Mouse (Mus musculus) gastrocnemius, postnatal 25 days (tissue): ENCODE measurements at regions not wholly inside any gene's neighbourhood (a gene's known extent, or its start where the extent isn't known, plus 50 kb on each side); places are given as distances from the start of the nearest gene placed in this dataset.
A peak's percentile ranks its signal among the peaks of the same experiment; 100 is the strongest.
"Not testable (repeated sequence)": the region's sequence is repeated elsewhere in the genome, so short reads cannot be mapped to it uniquely, and the experiment has no call there.

ENCODE experiments used
- DNase-seq: peaks from one replicate; pipeline ENCODE4 v3.0.0; 2022

- no peak for DNase-seq
Measured at GRCm38 (mm10) chr8:100393327-100393726, 977.1 kb upstream of the Cdh8 start.

- no peak for DNase-seq
Measured at GRCm38 (mm10) chr8:100367663-100368062, 951.4 kb upstream of the Cdh8 start.

- no peak for DNase-seq
Measured at GRCm38 (mm10) chr8:100362772-100363171, 946.5 kb upstream of the Cdh8 start.

- not testable (repeated sequence) for DNase-seq
Measured at GRCm38 (mm10) chr8:100360541-100360940, 944.3 kb upstream of the Cdh8 start.

GRCm38 (mm10) chr8:100334528-100334927 is 918.3 kb upstream of the Cdh8 start:
- no peak for DNase-seq

GRCm38 (mm10) chr8:100325616-100326015 is 909.3 kb upstream of the Cdh8 start:
- DNase-seq = peak; percentile 6

- no peak for DNase-seq
Measured at GRCm38 (mm10) chr8:100323471-100323870, 907.2 kb upstream of the Cdh8 start.

GRCm38 (mm10) chr8:100298191-100298590 is 881.9 kb upstream of the Cdh8 start:
- no peak for DNase-seq

- DNase-seq = no peak
Measured at GRCm38 (mm10) chr8:100292588-100292987, 876.3 kb upstream of the Cdh8 start.

- DNase-seq = no peak
Measured at GRCm38 (mm10) chr8:100291981-100292380, 875.7 kb upstream of the Cdh8 start.
